Mouse (Mus musculus) MEL (cell line): Measurements from ENCODE around the gene Gucy1b1. TPM values are rescaled to one million over a fixed set of nuclear protein-coding genes. Genes with fewer than 3 reads are reported as not detected.

Source experiments
- DNase-seq: peaks from one replicate; pipeline ENCODE4 v3.0.0; 2011; ENCODE audit warnings: low read depth, low spot score
- H3K27ac ChIP-seq: 2 replicates; pipeline ENCODE4 v1.5.1; 2012; ENCODE audit warnings: low read depth, mild to moderate bottlenecking, control low read depth, low read length, moderate library complexity; ENCODE audit not compliant: control insufficient read depth
- H3K27me3 ChIP-seq, 2 experiments: fragments of 150-350 bp in 1 of 2; sonication (generic) in 1 of 2; 2 replicates each; pipeline ENCODE4 v1.6.1; 2012; ENCODE audit warnings: low read length in 2 of 2, mild to moderate bottlenecking in 2 of 2, improper control_type of control experiment in 1 of 2, moderate library complexity in 1 of 2; ENCODE audit not compliant: insufficient read depth in 2 of 2, control insufficient read depth in 1 of 2
- H3K36me3 ChIP-seq, 2 experiments: 2 replicates each; pipeline ENCODE4 v1.6.1; 2012 to 2014; ENCODE audit warnings: low read length in 2 of 2, improper control_type of control experiment in 1 of 2, inconsistent platforms in 1 of 2, mild to moderate bottlenecking in 1 of 2; ENCODE audit not compliant: insufficient read depth in 2 of 2, control insufficient read depth in 1 of 2
- H3K4me1 ChIP-seq, 2 experiments: fragments of 150-350 bp in 1 of 2; sonication (generic) in 1 of 2; 2 replicates each; pipeline ENCODE4 v1.6.1; 2012; ENCODE audit warnings: low read length in 2 of 2, improper control_type of control experiment in 1 of 2, mild to moderate bottlenecking in 1 of 2; ENCODE audit not compliant: insufficient read depth in 2 of 2, control insufficient read depth in 1 of 2
- H3K4me3 ChIP-seq, 2 experiments: fragments of 150-350 bp in 1 of 2; sonication (generic) in 1 of 2; 2 replicates each; pipeline ENCODE4 v1.5.1; 2012; ENCODE audit warnings: low read depth in 2 of 2, low read length in 2 of 2, mild to moderate bottlenecking in 2 of 2, moderate library complexity in 2 of 2, control low read depth in 1 of 2, improper control_type of control experiment in 1 of 2; ENCODE audit not compliant: control insufficient read depth in 1 of 2, insufficient read depth in 1 of 2
- H3K79me2 ChIP-seq: 2 replicates; pipeline ENCODE4 v1.6.1; 2012; ENCODE audit warnings: mild to moderate bottlenecking, low read length, moderate library complexity; ENCODE audit not compliant: control insufficient read depth, poor library complexity, insufficient read depth
- H3K9ac ChIP-seq: 2 replicates; pipeline ENCODE4 v1.6.1; 2012; ENCODE audit warnings: low read depth, mild to moderate bottlenecking, control low read depth, low read length, moderate library complexity; ENCODE audit not compliant: control insufficient read depth, poor library complexity, severe bottlenecking
- H3K9me3 ChIP-seq: fragments of 150-350 bp; sonication (generic); replicated peaks from 2 replicates; pipeline ENCODE4 v1.6.1; 2012; ENCODE audit warnings: mild to moderate bottlenecking, low read length, improper control_type of control experiment, moderate library complexity; ENCODE audit not compliant: insufficient read depth
- CHD2 ChIP-seq: IDR thresholded peaks from 2 replicates; pipeline ENCODE4 v1.6.1; 2011; ENCODE audit warnings: low read length, improper control_type of control experiment
- CTCF ChIP-seq, 3 experiments: IDR thresholded peaks in 2 of 3; conservative IDR thresholded peaks in 1 of 3; 2 replicates each; pipeline ENCODE4 v1.5.1; 2011 to 2012; ENCODE audit warnings: low read length in 3 of 3, low read depth in 2 of 3, mild to moderate bottlenecking in 2 of 3, improper control_type of control experiment in 1 of 3, inconsistent platforms in 1 of 3, mixed read lengths in 1 of 3, moderate library complexity in 1 of 3; ENCODE audit not compliant: control insufficient read depth in 1 of 3, insufficient read depth in 1 of 3, poor library complexity in 1 of 3, severe bottlenecking in 1 of 3
- ELF1 ChIP-seq: IDR thresholded peaks from 2 replicates; pipeline ENCODE4 v1.6.1; 2014; ENCODE audit warnings: low read depth, mild to moderate bottlenecking, inconsistent platforms, low read length, improper control_type of control experiment, moderate library complexity
- GABPA ChIP-seq: IDR thresholded peaks from 2 replicates; pipeline ENCODE4 v1.6.1; 2012; ENCODE audit warnings: low read depth, mild to moderate bottlenecking, inconsistent platforms, low read length, improper control_type of control experiment, moderate library complexity
- GATA1 ChIP-seq: IDR thresholded peaks from 2 replicates; pipeline ENCODE4 v1.6.1; 2011; ENCODE audit warnings: low read depth, low read length, improper control_type of control experiment
- HCFC1 ChIP-seq: IDR thresholded peaks from 2 replicates; pipeline ENCODE4 v1.6.1; 2012; ENCODE audit warnings: low read depth, mild to moderate bottlenecking, inconsistent platforms, low read length, improper control_type of control experiment, moderate library complexity
- JUND ChIP-seq: IDR thresholded peaks from 2 replicates; pipeline ENCODE4 v1.6.1; 2011; ENCODE audit warnings: low read depth, mild to moderate bottlenecking, improper control_type of control experiment, low read length
- KAT2A ChIP-seq: conservative IDR thresholded peaks from 2 replicates; pipeline ENCODE4 v1.6.1; 2012; ENCODE audit warnings: low read depth, low read length, improper control_type of control experiment, inconsistent platforms
- MAZ ChIP-seq: IDR thresholded peaks from 2 replicates; pipeline ENCODE4 v1.6.1; 2012; ENCODE audit warnings: low read depth, mild to moderate bottlenecking, inconsistent platforms, low read length, improper control_type of control experiment
- MEF2A ChIP-seq: IDR thresholded peaks from 2 replicates; pipeline ENCODE4 v1.6.1; 2014; ENCODE audit warnings: low read depth, mild to moderate bottlenecking, inconsistent platforms, low read length, improper control_type of control experiment; ENCODE audit not compliant: poor library complexity, insufficient replicate concordance, severe bottlenecking; ENCODE audit errors: extremely low read depth
- MXI1 ChIP-seq: IDR thresholded peaks from 2 replicates; pipeline ENCODE4 v1.6.1; 2011; ENCODE audit warnings: mild to moderate bottlenecking, low read depth, low read length, improper control_type of control experiment
- MYC ChIP-seq: IDR thresholded peaks from 2 replicates; pipeline ENCODE4 v1.6.1; 2011; ENCODE audit warnings: low read depth, mild to moderate bottlenecking, low read length, improper control_type of control experiment, moderate library complexity
- NELFE ChIP-seq: IDR thresholded peaks from 2 replicates; pipeline ENCODE4 v1.6.1; 2011; ENCODE audit warnings: low read depth, low read length, improper control_type of control experiment
- POLR2A ChIP-seq, 2 experiments: IDR thresholded peaks; 2 replicates each; pipeline ENCODE4 v1.6.1; 2011 to 2012; ENCODE audit warnings: low read length in 2 of 2, mild to moderate bottlenecking in 2 of 2, control low read depth in 1 of 2, improper control_type of control experiment in 1 of 2, low read depth in 1 of 2, moderate library complexity in 1 of 2; ENCODE audit not compliant: control insufficient read depth in 1 of 2, insufficient read depth in 1 of 2, poor library complexity in 1 of 2
- POLR2AphosphoS5 ChIP-seq: IDR thresholded peaks from 2 replicates; pipeline ENCODE4 v1.6.1; 2012; ENCODE audit warnings: low read depth, borderline replicate concordance, mild to moderate bottlenecking, inconsistent platforms, low read length, moderate library complexity, mixed read lengths
- RAD21 ChIP-seq: IDR thresholded peaks from 2 replicates; pipeline ENCODE4 v1.6.1; 2011; ENCODE audit warnings: mild to moderate bottlenecking, low read depth, low read length, improper control_type of control experiment
- RCOR1 ChIP-seq: IDR thresholded peaks from 2 replicates; pipeline ENCODE4 v1.6.1; 2012; ENCODE audit warnings: low read depth, mild to moderate bottlenecking, inconsistent platforms, low read length, improper control_type of control experiment
- TAL1 ChIP-seq: IDR thresholded peaks from 2 replicates; pipeline ENCODE4 v1.6.1; 2012; ENCODE audit warnings: mild to moderate bottlenecking, inconsistent platforms, low read length, moderate library complexity, mixed read lengths
- TBP ChIP-seq: IDR thresholded peaks from 2 replicates; pipeline ENCODE4 v1.8.0; 2011; ENCODE audit warnings: low read depth, low read length, improper control_type of control experiment
- TCF12 ChIP-seq: IDR thresholded peaks from 2 replicates; pipeline ENCODE4 v1.6.1; 2014; ENCODE audit warnings: low read depth, mild to moderate bottlenecking, inconsistent platforms, low read length, improper control_type of control experiment, moderate library complexity
- USF2 ChIP-seq, 2 experiments: IDR thresholded peaks; 2 replicates each; pipeline ENCODE4 v1.6.1; 2011 to 2012; ENCODE audit warnings: improper control_type of control experiment in 2 of 2, low read length in 2 of 2, borderline replicate concordance in 1 of 2, inconsistent platforms in 1 of 2, low read depth in 1 of 2, mild to moderate bottlenecking in 1 of 2; ENCODE audit not compliant: insufficient read depth in 1 of 2
- ZKSCAN1 ChIP-seq: IDR thresholded peaks from 2 replicates; pipeline ENCODE4 v1.6.1; 2012; ENCODE audit warnings: low read depth, mild to moderate bottlenecking, inconsistent platforms, low read length, improper control_type of control experiment, moderate library complexity
- ZNF384 ChIP-seq: IDR thresholded peaks from 2 replicates; pipeline ENCODE4 v1.6.1; 2012; ENCODE audit warnings: low read depth, mild to moderate bottlenecking, inconsistent platforms, low read length, improper control_type of control experiment
- polyA plus RNA-seq, 2 experiments: library from polyadenylated mRNA; stranded (reverse) in 1 of 2; unstranded in 1 of 2; fragments of >175 nt in 1 of 2; fragments of >200 nt in 1 of 2; gene quantifications; 2 replicates each; pipeline versions ENCODE4 v1.2.1 to v1.2.4; 2012; ENCODE audit warnings: low replicate concordance in 2 of 2, low read depth in 1 of 2; ENCODE audit not compliant: insufficient read length in 2 of 2, insufficient read depth in 1 of 2, missing spikeins in 1 of 2
- total RNA-seq: library from RNA; depleted of rRNA; stranded (reverse); fragments of 300-350 nt; gene quantifications from 2 replicates; pipeline ENCODE4 v1.2.3, GENCODE M21; 2012

Gucy1b1 gene
- total and polyA plus RNA-seq, 3 experiments, result not detected

GRCm38 (mm10) chr3:82061402-82062180 lies 12.9 kb downstream of the Gucy1b1 start:
- H3K79me2 ChIP-seq, result no peaks in the 10 kb centered on the region
- no peaks in the 10 kb centered on the region for H3K9me3 ChIP-seq
- no peak overlapping the region for H3K9ac ChIP-seq
- H3K4me1 ChIP-seq, result no peaks in the 10 kb centered on the region
- no peak for DNase-seq
- no peak overlapping the region for H3K4me3 ChIP-seq
- H3K36me3 ChIP-seq, result no peaks in the 10 kb centered on the region
- TF ChIP-seq RCOR1 (no peak), POLR2A (IDR thresholded peaks at IDR 0.05; ENCODE audit: control insufficient read depth in 1 of 2, insufficient read depth in 1 of 2, low read depth in 1 of 2, low read length in 2 of 2, poor library complexity in 1 of 2) (no peak), MAZ (no peak), MXI1 (no peak), ELF1 (no peak), RAD21 (no peak), HCFC1 (no peak), GABPA (no peak), ZNF384 (no peak)
- H3K27me3 ChIP-seq, result no peaks in the 10 kb centered on the region
- no peak overlapping the region for H3K27ac ChIP-seq

GRCm38 (mm10) chr3:82057201-82057600 lies 17.3 kb downstream of the Gucy1b1 start:
- no peaks in the 10 kb centered on the region for H3K4me1 ChIP-seq
- no peak for DNase-seq

More at GRCm38 (mm10) chr3:82057201-82057600, 17.3 kb downstream of the Gucy1b1 start:
- Histone ChIP-seq H3K36me3 (no peaks in the 10 kb centered on the region), H3K27ac (no peak overlapping the region), H3K9me3 (no peaks in the 10 kb centered on the region), H3K4me3 (no peak overlapping the region), H3K27me3 (no peaks in the 10 kb centered on the region), H3K9ac (no peak overlapping the region), H3K79me2 (no peaks in the 10 kb centered on the region)
- TF ChIP-seq MXI1 (no peak), TBP (no peak), POLR2AphosphoS5 (no peak), KAT2A (no peak), USF2 (IDR thresholded peaks at IDR 0.05; ENCODE audit: borderline replicate concordance in 1 of 2, insufficient read depth in 1 of 2, low read depth in 1 of 2, low read length in 2 of 2) (no peak), GABPA (no peak), GATA1 (no peak), JUND (no peak), ZKSCAN1 (no peak), MEF2A (no peak), CHD2 (no peak), NELFE (no peak), POLR2A (IDR thresholded peaks at IDR 0.05; ENCODE audit: control insufficient read depth in 1 of 2, insufficient read depth in 1 of 2, low read depth in 1 of 2, low read length in 2 of 2, poor library complexity in 1 of 2) (no peak), ELF1 (no peak), RCOR1 (no peak), MYC (no peak), TCF12 (no peak), RAD21 (no peak), CTCF (IDR thresholded peaks at IDR 0.05 in 2 of 3, conservative IDR thresholded peaks at IDR 0.05 in 1 of 3; ENCODE audit: control insufficient read depth in 1 of 3, insufficient read depth in 1 of 3, low read depth in 2 of 3, low read length in 3 of 3, poor library complexity in 1 of 3, severe bottlenecking in 1 of 3) (no peak), TAL1 (no peak)
